Mouse (Mus musculus): ENCODE data around the gene Gm20696. TPM values are rescaled to one million over a fixed set of nuclear protein-coding genes. Genes with fewer than 3 reads are reported as not detected.

Gene Gm20696
- polyA plus RNA-seq, 1 experiment from 2014 or later = 2.5 TPM

DNA sequence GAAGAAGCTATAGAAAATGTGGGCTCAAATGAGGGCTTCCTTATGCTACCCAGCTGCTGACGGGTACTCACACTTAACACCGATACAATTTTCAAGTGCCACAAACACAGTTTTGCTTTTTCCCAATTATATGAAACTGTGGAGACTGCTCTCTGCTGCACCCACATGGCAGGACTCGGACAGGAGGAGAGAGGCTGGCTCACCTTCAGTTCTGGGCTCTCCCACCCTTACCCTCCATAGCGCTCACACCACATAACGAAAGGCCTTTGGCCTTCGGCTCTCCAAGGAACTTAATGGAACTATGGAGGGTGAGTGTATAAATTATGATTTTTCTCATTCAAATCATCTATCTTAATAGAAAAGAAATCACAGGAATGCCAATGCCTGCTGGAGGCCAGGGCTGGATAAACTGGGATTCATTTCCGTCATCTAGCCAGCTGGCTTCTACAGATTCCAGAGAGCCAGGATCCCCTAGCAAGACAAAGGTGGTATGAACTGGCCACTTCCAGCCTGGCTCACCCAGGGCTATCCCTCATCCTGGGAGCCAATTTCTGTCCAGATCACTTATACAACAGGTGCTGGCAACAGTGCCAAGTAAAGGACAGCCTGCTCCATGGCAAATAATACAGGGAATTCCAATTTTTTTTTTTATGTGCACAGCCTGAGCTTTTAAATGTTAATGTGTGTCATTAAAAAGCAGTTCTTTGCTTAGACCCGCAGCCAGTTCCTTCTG lies 36.7 kb downstream of the Gm20696 start:
- Histone ChIP-seq H3K36me3 (replicated peaks; ENCODE audit: control insufficient read depth, insufficient read depth, low read depth, low read length) (no peaks in the 10 kb centered on the region; the same call in 1 of the 2 replicates), H3K4me1 (ENCODE audit: control insufficient read depth, insufficient read depth, low read length) (no peaks in the 10 kb centered on the region), H3K9ac (replicated peaks; ENCODE audit: low read length) (no peak overlapping the region), H3K4me3 (ENCODE audit: low read depth, low read length) (no peak overlapping the region), H3K4me2 (ENCODE audit: low read depth, low read length) (no peak overlapping the region), H3K9me3 (replicated peaks; ENCODE audit: control insufficient read depth, low read length) (no peaks in the 10 kb centered on the region), H3K27me3 (ENCODE audit: control insufficient read depth, insufficient read depth, low read length) (no peaks in the 10 kb centered on the region), H3K27ac (replicated peaks; ENCODE audit: low read depth, low read length) (no peak overlapping the region)
- DNase-seq (ENCODE audit: low spot score) (no peak), ATAC-seq (replicated peaks; ENCODE audit: insufficient number of reproducible peaks, low FRiP score, low TSS enrichment, low read depth) (no peak)
- 78% methylated on average over 8 of the region's 8 CpGs for WGBS

DNA sequence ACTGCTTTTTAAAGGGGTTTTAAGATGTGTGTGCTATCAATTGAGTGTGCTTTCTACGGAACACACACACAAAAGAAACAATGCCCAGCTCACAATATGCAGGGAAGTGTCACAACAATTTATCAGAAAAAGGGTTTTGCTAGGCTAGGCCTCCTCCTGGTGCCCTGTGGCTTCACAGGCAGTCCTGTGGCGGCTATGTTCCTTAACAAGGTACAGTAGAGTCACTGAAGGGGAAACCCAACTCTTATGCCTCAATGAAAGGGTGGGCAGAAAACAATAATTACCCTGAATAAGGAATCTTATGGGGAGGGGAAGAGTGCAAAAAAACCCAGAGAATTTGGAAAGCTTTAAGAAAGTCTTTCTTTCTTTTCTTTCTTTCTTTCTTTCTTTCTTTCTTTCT lies 40.2 kb downstream of the Gm20696 start:
- WGBS = 69% methylated on average over 2 of the region's 2 CpGs
- H3K36me3 ChIP-seq (replicated peaks; ENCODE audit: control insufficient read depth, insufficient read depth, low read depth, low read length) = no peaks in the 10 kb centered on the region
- H3K4me3 ChIP-seq (ENCODE audit: low read depth, low read length) = no peak overlapping the region
- no peaks in the 10 kb centered on the region for H3K9me3 ChIP-seq (replicated peaks; ENCODE audit: control insufficient read depth, low read length)
- no peak for DNase-seq (ENCODE audit: low spot score)
- no peak for ATAC-seq (replicated peaks; ENCODE audit: insufficient number of reproducible peaks, low FRiP score, low TSS enrichment, low read depth)
- H3K27me3 ChIP-seq (ENCODE audit: control insufficient read depth, insufficient read depth, low read length) = no peaks in the 10 kb centered on the region
- H3K4me1 ChIP-seq (ENCODE audit: control insufficient read depth, insufficient read depth, low read length) = peaks cover 3% of the 10 kb centered on the region
- no peak overlapping the region for H3K27ac ChIP-seq (replicated peaks; ENCODE audit: low read depth, low read length)
- H3K9ac ChIP-seq (replicated peaks; ENCODE audit: low read length) = no peak overlapping the region
- H3K4me2 ChIP-seq (ENCODE audit: low read depth, low read length) = no peak overlapping the region

DNA sequence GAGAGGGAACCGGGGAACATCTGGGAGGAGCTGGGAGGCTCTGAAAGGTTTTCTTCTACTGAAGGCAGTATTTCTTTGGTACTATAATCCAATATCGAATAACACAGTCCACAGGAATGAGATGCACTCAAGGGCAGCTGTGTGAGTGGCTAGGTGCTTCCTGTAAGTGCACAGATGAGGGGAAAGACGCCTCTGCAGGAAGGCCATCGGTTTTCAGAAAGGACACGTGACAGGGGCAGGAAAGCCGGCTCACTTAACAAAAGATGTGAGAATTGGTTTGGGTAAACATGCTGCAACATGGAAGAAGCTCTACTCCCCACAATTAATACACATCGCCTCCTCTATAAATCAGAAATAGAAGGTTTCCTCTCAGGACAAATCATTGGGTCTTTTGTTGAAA lies 40.8 kb downstream of the Gm20696 start:
- H3K27ac ChIP-seq (replicated peaks; ENCODE audit: low read depth, low read length) = no peak overlapping the region
- no peaks in the 10 kb centered on the region for H3K36me3 ChIP-seq (replicated peaks; ENCODE audit: control insufficient read depth, insufficient read depth, low read depth, low read length)
- 27% methylated on average over 7 of the region's 7 CpGs for WGBS

DNA sequence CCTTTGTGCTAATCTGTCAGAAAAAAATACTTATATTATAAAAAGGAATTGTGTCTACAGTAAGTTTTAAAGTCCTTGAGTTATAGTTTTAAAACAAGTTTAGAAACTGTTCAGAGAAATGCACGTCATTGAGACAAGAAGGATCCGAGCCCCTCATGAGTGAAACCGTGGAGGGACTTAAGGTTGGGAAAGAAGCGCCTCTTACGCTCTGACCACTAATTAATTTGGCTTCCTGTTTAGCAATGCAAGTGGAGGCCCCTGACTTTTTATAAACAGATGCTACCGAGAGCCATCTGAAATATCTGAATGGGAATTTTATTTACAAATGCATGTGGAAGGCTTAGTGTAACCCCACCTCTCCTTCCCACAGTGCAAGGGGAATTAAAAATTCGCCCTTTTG lies 41.3 kb downstream of the Gm20696 start:
- Histone ChIP-seq H3K27ac (replicated peaks; ENCODE audit: low read depth, low read length) (no peak overlapping the region), H3K9ac (replicated peaks; ENCODE audit: low read length) (no peak overlapping the region)
- no peak for DNase-seq (ENCODE audit: low spot score)

More for the DNA sequence above, 40.8 kb downstream of the Gm20696 start:
- Histone ChIP-seq H3K4me2 (ENCODE audit: low read depth, low read length) (no peak overlapping the region), H3K4me1 (ENCODE audit: control insufficient read depth, insufficient read depth, low read length) (peaks cover 3% of the 10 kb centered on the region), H3K9ac (replicated peaks; ENCODE audit: low read length) (no peak overlapping the region), H3K27me3 (ENCODE audit: control insufficient read depth, insufficient read depth, low read length) (no peaks in the 10 kb centered on the region), H3K4me3 (ENCODE audit: low read depth, low read length) (no peak overlapping the region), H3K9me3 (replicated peaks; ENCODE audit: control insufficient read depth, low read length) (no peaks in the 10 kb centered on the region)
- DNase-seq (ENCODE audit: low spot score) = no peak
- ATAC-seq (replicated peaks; ENCODE audit: insufficient number of reproducible peaks, low FRiP score, low TSS enrichment, low read depth) = no peak

DNA sequence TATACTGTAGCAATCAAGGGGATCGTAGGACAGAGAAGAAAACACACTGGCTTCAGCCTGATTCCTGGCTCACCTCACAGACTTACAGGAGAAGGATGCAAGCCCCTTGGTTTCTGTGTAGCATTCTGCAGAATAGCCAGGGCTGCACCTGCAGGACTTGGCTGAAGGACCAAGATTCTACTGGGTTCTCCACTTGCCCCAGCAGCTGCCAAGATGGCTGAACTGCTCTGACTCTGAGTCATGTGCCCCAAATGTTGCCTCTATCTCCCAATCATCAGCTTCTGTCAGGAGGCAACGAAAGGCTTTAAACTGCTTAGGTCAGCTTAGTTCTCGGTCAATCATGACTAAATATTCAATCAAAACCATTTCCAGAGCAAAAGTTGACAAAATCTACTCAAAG lies 42.1 kb downstream of the Gm20696 start:
- H3K4me1 ChIP-seq (ENCODE audit: control insufficient read depth, insufficient read depth, low read length) = peaks cover 3% of the 10 kb centered on the region
- no peak overlapping the region for H3K4me2 ChIP-seq (ENCODE audit: low read depth, low read length)
- 82% methylated on average over 3 of the region's 3 CpGs for WGBS
- H3K27me3 ChIP-seq (ENCODE audit: control insufficient read depth, insufficient read depth, low read length) = no peaks in the 10 kb centered on the region
- H3K9ac ChIP-seq (replicated peaks; ENCODE audit: low read length) = no peak overlapping the region
- DNase-seq (ENCODE audit: low spot score) (no peak), ATAC-seq (replicated peaks; ENCODE audit: insufficient number of reproducible peaks, low FRiP score, low TSS enrichment, low read depth) (no peak)
- H3K4me3 ChIP-seq (ENCODE audit: low read depth, low read length) = no peak overlapping the region
- no peaks in the 10 kb centered on the region for H3K36me3 ChIP-seq (replicated peaks; ENCODE audit: control insufficient read depth, insufficient read depth, low read depth, low read length)
- no peak overlapping the region for H3K27ac ChIP-seq (replicated peaks; ENCODE audit: low read depth, low read length)
- no peaks in the 10 kb centered on the region for H3K9me3 ChIP-seq (replicated peaks; ENCODE audit: control insufficient read depth, low read length)

More for the DNA sequence above, 41.3 kb downstream of the Gm20696 start:
- Histone ChIP-seq H3K9me3 (replicated peaks; ENCODE audit: control insufficient read depth, low read length) (no peaks in the 10 kb centered on the region), H3K4me3 (ENCODE audit: low read depth, low read length) (no peak overlapping the region), H3K27me3 (ENCODE audit: control insufficient read depth, insufficient read depth, low read length) (no peaks in the 10 kb centered on the region), H3K36me3 (replicated peaks; ENCODE audit: control insufficient read depth, insufficient read depth, low read depth, low read length) (no peaks in the 10 kb centered on the region), H3K4me1 (ENCODE audit: control insufficient read depth, insufficient read depth, low read length) (peaks cover 3% of the 10 kb centered on the region), H3K4me2 (ENCODE audit: low read depth, low read length) (no peak overlapping the region)
- ATAC-seq (replicated peaks; ENCODE audit: insufficient number of reproducible peaks, low FRiP score, low TSS enrichment, low read depth) = no peak
- WGBS = 36% methylated on average over 7 of the region's 7 CpGs

DNA sequence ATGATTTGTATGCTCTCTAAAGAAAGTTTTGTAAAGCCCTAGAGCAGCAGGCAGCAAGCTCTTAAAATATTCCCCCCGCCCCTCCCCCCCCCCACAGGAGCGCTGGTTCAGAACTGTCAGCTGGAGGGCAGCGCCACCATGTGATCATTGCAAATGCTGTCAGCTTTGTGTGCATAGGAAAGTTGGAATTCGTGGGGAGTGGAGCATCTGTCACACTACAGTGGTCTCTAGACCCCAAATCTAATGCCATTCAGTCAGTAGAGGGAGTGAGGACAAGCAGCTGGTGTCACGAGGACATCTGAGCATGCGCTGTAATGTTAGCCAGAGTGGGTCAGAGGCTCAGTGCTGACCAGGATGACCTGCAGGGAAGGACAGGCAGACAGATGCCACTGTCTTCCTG lies 43.0 kb downstream of the Gm20696 start:
- Histone ChIP-seq H3K4me3 (ENCODE audit: low read depth, low read length) (no peak overlapping the region), H3K9me3 (replicated peaks; ENCODE audit: control insufficient read depth, low read length) (no peaks in the 10 kb centered on the region), H3K4me2 (ENCODE audit: low read depth, low read length) (no peak overlapping the region), H3K36me3 (replicated peaks; ENCODE audit: control insufficient read depth, insufficient read depth, low read depth, low read length) (no peaks in the 10 kb centered on the region), H3K4me1 (ENCODE audit: control insufficient read depth, insufficient read depth, low read length) (peaks cover 3% of the 10 kb centered on the region), H3K9ac (replicated peaks; ENCODE audit: low read length) (no peak overlapping the region), H3K27ac (replicated peaks; ENCODE audit: low read depth, low read length) (no peak overlapping the region), H3K27me3 (ENCODE audit: control insufficient read depth, insufficient read depth, low read length) (no peaks in the 10 kb centered on the region)
- ATAC-seq (replicated peaks; ENCODE audit: insufficient number of reproducible peaks, low FRiP score, low TSS enrichment, low read depth) = peak; percentile 56; the same call in 1 of the 2 replicates
- WGBS = 17% methylated on average over 6 of the region's 6 CpGs
- peak; percentile 69 for DNase-seq (ENCODE audit: low spot score)

DNA sequence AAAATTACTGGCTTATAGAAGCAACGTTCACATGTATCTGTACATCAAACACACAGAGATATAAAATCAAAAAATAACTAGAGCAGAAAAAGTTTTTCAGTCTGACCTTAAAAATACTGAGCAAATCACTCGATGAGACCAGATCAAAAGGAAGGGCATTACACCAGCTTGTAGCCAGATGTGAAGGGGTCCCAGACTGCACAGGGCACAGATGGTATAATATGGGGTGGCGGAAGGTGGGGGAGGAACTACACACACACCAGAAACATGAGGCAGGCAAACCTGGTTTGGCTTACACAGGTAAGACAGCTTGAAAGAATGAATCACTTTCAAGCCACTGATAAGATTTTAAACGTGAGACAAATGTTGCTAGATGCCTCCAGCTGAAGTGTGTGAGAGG lies 45.4 kb downstream of the Gm20696 start:
- no peaks in the 10 kb centered on the region for H3K27me3 ChIP-seq (ENCODE audit: control insufficient read depth, insufficient read depth, low read length)
- DNase-seq (ENCODE audit: low spot score) = peak; percentile 60
- ATAC-seq (replicated peaks; ENCODE audit: insufficient number of reproducible peaks, low FRiP score, low TSS enrichment, low read depth) = no peak
- no peaks in the 10 kb centered on the region for H3K36me3 ChIP-seq (replicated peaks; ENCODE audit: control insufficient read depth, insufficient read depth, low read depth, low read length)
- WGBS = 51% methylated on average over 4 of the region's 4 CpGs
- no peak overlapping the region for H3K4me3 ChIP-seq (ENCODE audit: low read depth, low read length)
- H3K27ac ChIP-seq (replicated peaks; ENCODE audit: low read depth, low read length) = no peak overlapping the region
- H3K4me1 ChIP-seq (ENCODE audit: control insufficient read depth, insufficient read depth, low read length) = peaks cover 3% of the 10 kb centered on the region
- no peaks in the 10 kb centered on the region for H3K9me3 ChIP-seq (replicated peaks; ENCODE audit: control insufficient read depth, low read length)
- H3K4me2 ChIP-seq (ENCODE audit: low read depth, low read length) = no peak overlapping the region
- H3K9ac ChIP-seq (replicated peaks; ENCODE audit: low read length) = no peak overlapping the region

DNA sequence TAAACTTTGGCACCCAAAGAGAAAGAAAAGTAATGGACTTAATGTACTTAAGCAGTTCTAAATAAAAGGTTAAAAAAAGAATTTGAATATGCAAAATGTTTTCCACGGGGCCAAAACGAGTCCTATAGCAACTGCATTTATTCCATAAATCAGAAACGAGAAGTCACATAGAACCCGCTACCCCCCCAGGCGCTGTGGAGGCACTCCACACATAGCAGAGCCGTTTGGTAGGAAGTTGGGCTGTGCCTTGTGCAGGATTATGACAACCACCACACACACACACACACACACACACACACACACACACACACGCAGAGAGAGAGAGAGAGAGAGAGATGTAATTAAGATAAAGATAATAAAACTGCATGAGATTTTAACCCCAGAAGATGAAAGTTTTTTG lies 46.1 kb downstream of the Gm20696 start:
- Histone ChIP-seq H3K4me3 (ENCODE audit: low read depth, low read length) (no peak overlapping the region), H3K36me3 (replicated peaks; ENCODE audit: control insufficient read depth, insufficient read depth, low read depth, low read length) (no peaks in the 10 kb centered on the region), H3K9ac (replicated peaks; ENCODE audit: low read length) (no peak overlapping the region), H3K9me3 (replicated peaks; ENCODE audit: control insufficient read depth, low read length) (no peaks in the 10 kb centered on the region), H3K4me1 (ENCODE audit: control insufficient read depth, insufficient read depth, low read length) (peaks cover 4% of the 10 kb centered on the region), H3K27ac (replicated peaks; ENCODE audit: low read depth, low read length) (no peak overlapping the region), H3K27me3 (ENCODE audit: control insufficient read depth, insufficient read depth, low read length) (no peaks in the 10 kb centered on the region), H3K4me2 (ENCODE audit: low read depth, low read length) (no peak overlapping the region)
- DNase-seq (ENCODE audit: low spot score) (no peak), ATAC-seq (replicated peaks; ENCODE audit: insufficient number of reproducible peaks, low FRiP score, low TSS enrichment, low read depth) (no peak)
- WGBS = 66% methylated on average over 7 of the region's 7 CpGs

All from embryonic facial prominence, embryonic 11.5 days (tissue).